Mouse (Mus musculus): Measurements from ENCODE around the gene Pla2g4e. TPM values are rescaled to one million over a fixed set of nuclear protein-coding genes. Genes with fewer than 3 reads are reported as not detected.

The Pla2g4e gene
- polyA plus RNA-seq, 1 experiment from 2014 or later: not detected

- Histone ChIP-seq H3K4me1 (peaks cover 4% of the 10 kb centered on the region; the same call in 1 of the 2 replicates), H3K4me3 (no peak overlapping the region)
- 70% methylated on average over 3 of the region's 3 CpGs for WGBS
Measured at GRCm38 (mm10) chr2:120231642-120232041, 13.5 kb downstream of the Pla2g4e start.

GRCm38 (mm10) chr2:120214600-120214999 lies 30.5 kb downstream of the Pla2g4e start:
- H3K27me3 ChIP-seq (replicated peaks; ENCODE audit: low read depth, poor library complexity, severe bottlenecking): no peaks in the 10 kb centered on the region
- WGBS: 92% methylated on average over 5 of the region's 5 CpGs
- no peaks in the 10 kb centered on the region for H3K4me1 ChIP-seq
- H3K9me3 ChIP-seq: no peaks in the 10 kb centered on the region
- H3K4me3 ChIP-seq: no peak overlapping the region
- no peak for DNase-seq (ENCODE audit: low spot score)
- no peaks in the 10 kb centered on the region for H3K36me3 ChIP-seq (replicated peaks)
- no peak overlapping the region for H3K27ac ChIP-seq (replicated peaks)

More at GRCm38 (mm10) chr2:120231642-120232041, 13.5 kb downstream of the Pla2g4e start:
- Histone ChIP-seq H3K27me3 (replicated peaks; ENCODE audit: low read depth, poor library complexity, severe bottlenecking) (no peaks in the 10 kb centered on the region), H3K9me3 (no peaks in the 10 kb centered on the region), H3K27ac (replicated peaks) (no peak overlapping the region), H3K36me3 (replicated peaks) (no peaks in the 10 kb centered on the region)
- DNase-seq (ENCODE audit: low spot score): no peak

GRCm38 (mm10) chr2:120211448-120211847 lies 33.7 kb downstream of the Pla2g4e start:
- H3K36me3 ChIP-seq (replicated peaks): no peaks in the 10 kb centered on the region
- H3K9me3 ChIP-seq: no peaks in the 10 kb centered on the region
- no peaks in the 10 kb centered on the region for H3K27me3 ChIP-seq (replicated peaks; ENCODE audit: low read depth, poor library complexity, severe bottlenecking)
- H3K4me3 ChIP-seq: no peak overlapping the region
- no peak for DNase-seq (ENCODE audit: low spot score)
- H3K27ac ChIP-seq (replicated peaks): no peak overlapping the region
- WGBS: 64% methylated on average over 2 of the region's 2 CpGs
- no peaks in the 10 kb centered on the region for H3K4me1 ChIP-seq

GRCm38 (mm10) chr2:120207926-120208325 lies 37.2 kb downstream of the Pla2g4e start:
- H3K27ac ChIP-seq (replicated peaks): no peak overlapping the region
- H3K36me3 ChIP-seq (replicated peaks): no peaks in the 10 kb centered on the region
- no peaks in the 10 kb centered on the region for H3K9me3 ChIP-seq
- WGBS: 62% methylated on average over 7 of the region's 7 CpGs
- H3K27me3 ChIP-seq (replicated peaks; ENCODE audit: low read depth, poor library complexity, severe bottlenecking): no peaks in the 10 kb centered on the region
- H3K4me3 ChIP-seq: no peak overlapping the region
- H3K4me1 ChIP-seq: no peaks in the 10 kb centered on the region
- DNase-seq (ENCODE audit: low spot score): no peak

GRCm38 (mm10) chr2:120207028-120207427 lies 38.1 kb downstream of the Pla2g4e start:
- no peak for DNase-seq (ENCODE audit: low spot score)
- H3K9me3 ChIP-seq: no peaks in the 10 kb centered on the region
- H3K27ac ChIP-seq (replicated peaks): no peak overlapping the region
- no peak overlapping the region for H3K4me3 ChIP-seq
- H3K27me3 ChIP-seq (replicated peaks; ENCODE audit: low read depth, poor library complexity, severe bottlenecking): no peaks in the 10 kb centered on the region
- H3K36me3 ChIP-seq (replicated peaks): no peaks in the 10 kb centered on the region
- 76% methylated on average over 6 of the region's 6 CpGs for WGBS
- no peaks in the 10 kb centered on the region for H3K4me1 ChIP-seq

GRCm38 (mm10) chr2:120203742-120204141 lies 41.4 kb downstream of the Pla2g4e start:
- WGBS: 79% methylated on average over 3 of the region's 3 CpGs
- no peaks in the 10 kb centered on the region for H3K4me1 ChIP-seq
- H3K36me3 ChIP-seq (replicated peaks): no peaks in the 10 kb centered on the region
- no peaks in the 10 kb centered on the region for H3K27me3 ChIP-seq (replicated peaks; ENCODE audit: low read depth, poor library complexity, severe bottlenecking)
- DNase-seq (ENCODE audit: low spot score): no peak
- H3K27ac ChIP-seq (replicated peaks): no peak overlapping the region
- H3K9me3 ChIP-seq: no peaks in the 10 kb centered on the region
- no peak overlapping the region for H3K4me3 ChIP-seq

- 75% methylated on average over 7 of the region's 7 CpGs for WGBS
- H3K4me3 ChIP-seq: no peak overlapping the region
- no peaks in the 10 kb centered on the region for H3K27me3 ChIP-seq (replicated peaks; ENCODE audit: low read depth, poor library complexity, severe bottlenecking)
- no peaks in the 10 kb centered on the region for H3K36me3 ChIP-seq (replicated peaks)
- H3K4me1 ChIP-seq: no peaks in the 10 kb centered on the region
- H3K27ac ChIP-seq (replicated peaks): no peak overlapping the region
- no peaks in the 10 kb centered on the region for H3K9me3 ChIP-seq
- no peak for DNase-seq (ENCODE audit: low spot score)
Measured at GRCm38 (mm10) chr2:120200077-120200476, 45.1 kb downstream of the Pla2g4e start.

GRCm38 (mm10) chr2:120188174-120188573 lies 57.0 kb downstream of the Pla2g4e start:
- H3K4me1 ChIP-seq: 0 out of 2 replicates have a peak, but pooled peaks cover 2% of the 10 kb centered on the region
- no peaks in the 10 kb centered on the region for H3K9me3 ChIP-seq
- no peaks in the 10 kb centered on the region for H3K27me3 ChIP-seq (replicated peaks; ENCODE audit: low read depth, poor library complexity, severe bottlenecking)
- no peak overlapping the region for H3K27ac ChIP-seq (replicated peaks)
- H3K4me3 ChIP-seq: no peak overlapping the region
- WGBS: 85% methylated on average over 4 of the region's 4 CpGs
- H3K36me3 ChIP-seq (replicated peaks): no peaks in the 10 kb centered on the region
- no peak for DNase-seq (ENCODE audit: low spot score)

GRCm38 (mm10) chr2:120187583-120187982 lies 57.6 kb downstream of the Pla2g4e start:
- Histone ChIP-seq H3K4me3 (no peak overlapping the region), H3K9me3 (no peaks in the 10 kb centered on the region), H3K36me3 (replicated peaks) (no peaks in the 10 kb centered on the region), H3K4me1 (0 out of 2 replicates have a peak, but pooled peaks cover 2% of the 10 kb centered on the region), H3K27ac (replicated peaks) (no peak overlapping the region), H3K27me3 (replicated peaks; ENCODE audit: low read depth, poor library complexity, severe bottlenecking) (no peaks in the 10 kb centered on the region)
- WGBS: 89% methylated on average over 1 of the region's 1 CpGs
- no peak for DNase-seq (ENCODE audit: low spot score)

- WGBS: 81% methylated on average over 6 of the region's 6 CpGs
- H3K27ac ChIP-seq (replicated peaks): no peak overlapping the region
- no peaks in the 10 kb centered on the region for H3K36me3 ChIP-seq (replicated peaks)
- no peaks in the 10 kb centered on the region for H3K27me3 ChIP-seq (replicated peaks; ENCODE audit: low read depth, poor library complexity, severe bottlenecking)
- no peaks in the 10 kb centered on the region for H3K9me3 ChIP-seq
- no peak overlapping the region for H3K4me3 ChIP-seq
- 0 out of 2 replicates have a peak, but pooled peaks cover 2% of the 10 kb centered on the region for H3K4me1 ChIP-seq
- DNase-seq (ENCODE audit: low spot score): no peak
Measured at GRCm38 (mm10) chr2:120185527-120186276, 59.4 kb downstream of the Pla2g4e start.

GRCm38 (mm10) chr2:120178936-120179335 lies 66.2 kb downstream of the Pla2g4e start:
- H3K27me3 ChIP-seq (replicated peaks; ENCODE audit: low read depth, poor library complexity, severe bottlenecking): no peaks in the 10 kb centered on the region
- no peak for DNase-seq (ENCODE audit: low spot score)
- H3K36me3 ChIP-seq (replicated peaks): no peaks in the 10 kb centered on the region
- no peaks in the 10 kb centered on the region for H3K9me3 ChIP-seq
- no peak overlapping the region for H3K27ac ChIP-seq (replicated peaks)
- no peak overlapping the region for H3K4me3 ChIP-seq
- peaks cover 5% of the 10 kb centered on the region; the same call in 1 of the 2 replicates for H3K4me1 ChIP-seq

GRCm38 (mm10) chr2:120173718-120174117 lies 71.4 kb downstream of the Pla2g4e start:
- 25% methylated on average over 10 of the region's 10 CpGs for WGBS
- Histone ChIP-seq H3K4me1 (peaks cover 7% of the 10 kb centered on the region; the same call in 1 of the 2 replicates), H3K27ac (replicated peaks) (no peak overlapping the region), H3K27me3 (replicated peaks; ENCODE audit: low read depth, poor library complexity, severe bottlenecking) (no peaks in the 10 kb centered on the region), H3K4me3 (no peak overlapping the region), H3K36me3 (replicated peaks) (no peaks in the 10 kb centered on the region), H3K9me3 (no peaks in the 10 kb centered on the region)
- peak; percentile 64 for DNase-seq (ENCODE audit: low spot score)

- H3K4me3 ChIP-seq: no peak overlapping the region
- H3K9me3 ChIP-seq: no peaks in the 10 kb centered on the region
- no peak for DNase-seq (ENCODE audit: low spot score)
- H3K27me3 ChIP-seq (replicated peaks; ENCODE audit: low read depth, poor library complexity, severe bottlenecking): no peaks in the 10 kb centered on the region
- 89% methylated on average over 7 of the region's 7 CpGs for WGBS
- peaks cover 7% of the 10 kb centered on the region; the same call in 1 of the 2 replicates for H3K4me1 ChIP-seq
- no peak overlapping the region for H3K27ac ChIP-seq (replicated peaks)
- no peaks in the 10 kb centered on the region for H3K36me3 ChIP-seq (replicated peaks)
Measured at GRCm38 (mm10) chr2:120171362-120171761, 73.8 kb downstream of the Pla2g4e start.
